Mouse (Mus musculus) heart, embryonic 15.5 days (tissue): ENCODE measurements around the gene Shb. TPM values are rescaled to one million over a fixed set of nuclear protein-coding genes. Genes with fewer than 3 reads are reported as not detected.
"Not testable (repeated sequence)": the region's sequence is repeated elsewhere in the genome, so short reads cannot be mapped to it uniquely, and the experiment has no call there.

Source experiments
- ATAC-seq: fragments of 200-750 bp; cut with Nextera tagmentation; replicated peaks from 2 replicates; pipeline ENCODE4 v1.8.0; 2017; ENCODE audit warnings: low read depth, moderate TSS enrichment; ENCODE audit not compliant: insufficient number of reproducible peaks, insufficient read depth, low FRiP score
- H3K27ac ChIP-seq: fragments of 300-500 bp; sonication (generic); 2 replicates; pipeline ENCODE4 v1.5.1; 2015; ENCODE audit warnings: mild to moderate bottlenecking, inconsistent platforms
- H3K27me3 ChIP-seq: fragments of 300-500 bp; sonication (generic); 2 replicates; pipeline ENCODE4 v1.6.1; 2015; ENCODE audit warnings: inconsistent platforms
- H3K36me3 ChIP-seq: fragments of 300-500 bp; sonication (generic); 2 replicates; pipeline ENCODE4 v1.6.1; 2015; ENCODE audit warnings: mild to moderate bottlenecking, inconsistent platforms
- H3K4me1 ChIP-seq: fragments of 300-500 bp; sonication (generic); replicated peaks from 2 replicates; pipeline ENCODE4 v1.6.1; 2015; ENCODE audit warnings: inconsistent platforms
- H3K4me2 ChIP-seq: fragments of 300-500 bp; sonication (generic); 2 replicates; pipeline ENCODE4 v1.6.1; 2015; ENCODE audit warnings: inconsistent platforms, mild to moderate bottlenecking, moderate library complexity
- H3K4me3 ChIP-seq: fragments of 300-500 bp; sonication (generic); 2 replicates; pipeline ENCODE4 v1.5.1; 2015; ENCODE audit warnings: mild to moderate bottlenecking, inconsistent platforms
- H3K9ac ChIP-seq: fragments of 300-500 bp; sonication (generic); 2 replicates; pipeline ENCODE4 v1.6.1; 2015; ENCODE audit warnings: mild to moderate bottlenecking, inconsistent platforms
- H3K9me3 ChIP-seq: fragments of 300-500 bp; sonication (generic); replicated peaks from 2 replicates; pipeline ENCODE4 v1.6.1; 2016; ENCODE audit warnings: inconsistent platforms
- WGBS: fragments of 180-500 bp; shearing (Covaris S2); methylation state at CpG from one replicate; pipeline ENCODE4 v1.1.7; 2015; ENCODE audit warnings: mixed read lengths; 5-methylcytosine and 5-hydroxymethylcytosine counted together
- microRNA-seq: library from miRNA; unstranded; fragments of <30 nt; microRNA quantifications from one replicate; pipeline ENCODE4, GENCODE M21; 2016
- polyA plus RNA-seq: library from polyadenylated mRNA; unstranded; fragments of >200 nt; fragmentation: Nextera tagmentation; extraction: Ambion mirVana; gene quantifications from 2 replicates; pipeline ENCODE4 v1.2.1, GENCODE M21; 2015

The Shb gene
- polyA plus RNA-seq, 1 experiment from 2014 or later = 8.6 TPM

DNA sequence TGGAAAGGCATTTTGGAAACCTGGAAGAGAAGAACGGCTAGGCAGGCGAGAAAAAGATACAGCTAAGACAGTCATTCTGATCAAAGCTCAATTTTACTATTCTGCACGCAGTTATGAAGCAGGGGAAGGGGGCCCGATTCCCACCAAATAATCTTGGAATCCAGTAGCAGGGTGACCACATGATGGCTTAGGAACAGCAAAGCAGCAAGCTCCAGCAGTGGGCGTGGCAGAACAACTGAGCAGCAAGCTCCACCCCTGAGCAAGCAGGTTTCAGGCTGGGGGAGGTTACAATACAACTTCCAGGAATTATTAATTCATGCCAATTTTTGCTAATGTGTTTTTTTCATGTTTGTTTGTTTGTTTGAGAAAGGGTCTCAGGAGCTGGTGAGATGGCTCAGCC is 145.0 kb downstream of the Shb start:
- 92% methylated on average over 5 of the region's 5 CpGs for WGBS
- H3K4me2 ChIP-seq, H3K27me3 ChIP-seq, ATAC-seq, H3K9ac ChIP-seq, H3K4me1 ChIP-seq, H3K36me3 ChIP-seq, H3K4me3 ChIP-seq, H3K9me3 ChIP-seq, H3K27ac ChIP-seq: not testable (repeated sequence)

DNA sequence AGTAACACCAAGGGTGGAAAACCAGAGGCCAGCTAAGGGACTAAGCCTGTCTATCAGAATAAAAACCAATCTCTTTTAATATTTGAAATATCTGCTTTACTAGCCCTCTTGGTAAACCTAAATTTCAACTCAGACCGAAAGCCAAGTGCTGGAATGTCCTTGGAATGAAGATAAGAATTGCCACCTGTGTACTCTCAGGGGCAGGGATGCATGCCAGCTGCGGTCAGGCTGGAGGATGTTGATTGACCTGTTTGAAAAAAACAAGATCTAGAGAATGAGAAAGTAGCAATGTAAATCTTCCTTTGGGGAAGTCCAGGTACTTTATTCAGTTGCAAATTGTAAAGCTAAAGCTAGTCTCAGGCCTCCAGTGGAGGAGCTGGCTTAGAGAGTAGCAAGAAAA is 150.1 kb downstream of the Shb start:
- H3K27me3 ChIP-seq, H3K4me2 ChIP-seq, H3K4me1 ChIP-seq, ATAC-seq, H3K4me3 ChIP-seq, H3K9ac ChIP-seq, H3K36me3 ChIP-seq, H3K27ac ChIP-seq, H3K9me3 ChIP-seq: not testable (repeated sequence)
- 39% methylated on average over 2 of the region's 2 CpGs for WGBS

DNA sequence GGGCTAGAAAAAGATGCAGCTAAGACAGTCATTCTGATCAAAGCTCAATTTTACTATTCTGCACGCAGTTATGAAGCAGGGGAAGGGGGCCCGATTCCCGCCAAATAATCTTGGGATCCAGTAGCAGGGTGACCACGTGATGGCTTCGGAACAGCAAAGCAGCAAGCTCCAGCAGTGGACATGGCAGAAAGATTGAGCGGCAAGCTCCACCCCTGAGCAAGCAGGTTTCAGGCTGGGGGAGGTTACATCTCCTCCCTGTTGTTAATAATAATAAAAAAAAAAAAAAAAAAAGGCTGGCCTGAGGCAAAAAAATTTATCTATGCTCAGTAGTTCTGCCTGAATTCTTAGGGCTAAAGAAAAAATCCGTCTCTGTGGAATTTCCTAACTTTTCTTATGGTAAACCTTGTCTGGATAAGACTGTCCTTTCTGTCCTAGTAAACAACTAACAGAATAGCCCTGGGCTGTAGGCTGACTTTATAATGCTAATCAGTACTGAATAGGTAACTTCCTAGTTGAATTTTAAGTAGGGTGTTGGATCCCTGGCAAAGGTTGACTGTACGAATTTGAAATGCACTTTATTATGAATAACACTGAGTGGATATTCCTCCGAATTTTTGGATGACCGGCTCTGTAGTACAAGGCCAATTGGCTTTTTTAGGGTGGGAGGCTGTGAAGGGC is 151.2 kb downstream of the Shb start:
- not testable (repeated sequence) for H3K4me1 ChIP-seq, H3K27ac ChIP-seq, H3K4me2 ChIP-seq, H3K9me3 ChIP-seq, H3K27me3 ChIP-seq, H3K4me3 ChIP-seq, H3K9ac ChIP-seq, ATAC-seq
- H3K36me3 ChIP-seq = peaks cover 14% of the 10 kb centered on the region
- 89% methylated on average over 10 of the region's 10 CpGs for WGBS

- Histone ChIP-seq H3K9ac (no peak overlapping the region), H3K4me2 (no peak overlapping the region), H3K36me3 (peaks cover 46% of the 10 kb centered on the region), H3K4me3 (no peak overlapping the region), H3K27me3 (no peaks in the 10 kb centered on the region), H3K9me3 (no peaks in the 10 kb centered on the region), H3K4me1 (no peaks in the 10 kb centered on the region), H3K27ac (no peak overlapping the region)
- ATAC-seq = no peak
- 80% methylated on average over 4 of the region's 4 CpGs for WGBS
These were observed 155.7 kb downstream of the Shb start for GRCm38 (mm10) chr4:45376573-45376972.

- H3K4me3 ChIP-seq = no peak overlapping the region
- no peaks in the 10 kb centered on the region for H3K4me1 ChIP-seq
- WGBS = 80% methylated on average over 5 of the region's 5 CpGs
- no peaks in the 10 kb centered on the region for H3K27me3 ChIP-seq
- no peak for ATAC-seq
- no peak overlapping the region for H3K4me2 ChIP-seq
- no peak overlapping the region for H3K27ac ChIP-seq
- peaks cover 55% of the 10 kb centered on the region for H3K36me3 ChIP-seq
- no peak overlapping the region for H3K9ac ChIP-seq
- H3K9me3 ChIP-seq = no peaks in the 10 kb centered on the region
These were observed 157.4 kb downstream of the Shb start for GRCm38 (mm10) chr4:45374879-45375278.

Small RNAs within 50 kb of the gene (microRNA-seq; reads per million reads assigned to microRNA genes)
- not detected for gene Gm22518
- not detected for gene Gm25692

Other genes with a start within 250 kb of the Shb start
- 9.6 and 10.1 TPM in 2 replicates for gene Trmt10b, start 235.3 kb downstream of the Shb start, polyA plus RNA-seq
- gene Dcaf10, start 190.4 kb downstream of the Shb start, polyA plus RNA-seq = 8.1 and 9.1 TPM in 2 replicates
- 30.4 and 41.3 TPM in 2 replicates for gene Exosc3, start 189.7 kb downstream of the Shb start, polyA plus RNA-seq
- 71.7 and 74.2 TPM in 2 replicates for gene Slc25a51, start 123.7 kb downstream of the Shb start, polyA plus RNA-seq